Mouse (Mus musculus): ENCODE measurements at regions not wholly inside any gene's neighbourhood (a gene's known extent, or its start where the extent isn't known, plus 50 kb on each side); places are given as distances from the start of the nearest gene placed in this dataset.
A peak's percentile ranks its signal among the peaks of the same experiment; 100 is the strongest.

- 40% methylated on average over 3 of the region's 3 CpGs for WGBS
- Histone ChIP-seq H3K4me2 (replicated peaks) (no peak overlapping the region), H3K27ac (replicated peaks) (no peak overlapping the region), H3K9me3 (no peaks in the 10 kb centered on the region), H3K4me1 (no peaks in the 10 kb centered on the region), H3K4me3 (no peak overlapping the region), H3K9ac (replicated peaks) (no peak overlapping the region), H3K36me3 (no peaks in the 10 kb centered on the region), H3K27me3 (no peaks in the 10 kb centered on the region)
- ATAC-seq (replicated peaks): no peak
These were observed 70.7 kb downstream of the Zic3 start for GRCm38 (mm10) chrX:58093245-58093644.

- Histone ChIP-seq H3K4me3 (no peak overlapping the region), H3K36me3 (no peaks in the 10 kb centered on the region), H3K4me2 (replicated peaks) (no peak overlapping the region), H3K27ac (replicated peaks) (no peak overlapping the region), H3K27me3 (no peaks in the 10 kb centered on the region), H3K9me3 (no peaks in the 10 kb centered on the region), H3K4me1 (no peaks in the 10 kb centered on the region), H3K9ac (replicated peaks) (no peak overlapping the region)
- ATAC-seq (replicated peaks): no peak
- 83% methylated on average over 8 of the region's 8 CpGs for WGBS
These were observed 95.4 kb downstream of the Zic3 start for GRCm38 (mm10) chrX:58117761-58118426.

GRCm38 (mm10) chrX:58155371-58156124, 133.0 kb downstream of the Zic3 start:
- Histone ChIP-seq H3K4me1 (peaks cover 9% of the 10 kb centered on the region), H3K9me3 (no peaks in the 10 kb centered on the region), H3K36me3 (no peaks in the 10 kb centered on the region), H3K9ac (replicated peaks) (no peak overlapping the region), H3K27ac (replicated peaks) (no peak overlapping the region), H3K4me2 (replicated peaks) (peak overlapping the region; percentile 39), H3K27me3 (no peaks in the 10 kb centered on the region), H3K4me3 (peak overlapping the region; percentile 22)
- peak; percentile 87 for ATAC-seq (replicated peaks)
- WGBS: 27% methylated on average over 20 of the region's 20 CpGs

DNA sequence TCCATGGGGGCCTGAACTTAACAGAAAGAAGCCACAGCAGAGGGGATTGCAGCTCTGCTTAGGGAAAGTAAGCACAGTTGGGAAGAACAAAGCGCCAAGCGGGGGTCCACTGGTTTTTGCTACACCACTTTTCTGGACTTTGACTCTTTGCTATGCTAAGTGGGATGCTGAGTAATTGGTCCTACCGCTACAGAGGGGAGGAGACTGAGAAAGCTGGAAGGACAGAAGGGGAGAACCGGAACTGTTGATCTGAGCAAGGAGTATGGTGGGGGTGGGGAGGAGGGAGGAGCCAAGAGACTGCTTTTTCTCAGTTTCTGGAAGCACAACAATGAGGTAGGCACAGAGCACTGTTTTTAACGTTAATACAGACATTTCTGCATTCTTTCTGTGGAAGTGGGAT, 134.9 kb downstream of the Zic3 start:
- no peak for ATAC-seq (replicated peaks)
- WGBS: 35% methylated on average over 5 of the region's 5 CpGs
- Histone ChIP-seq H3K27ac (replicated peaks) (no peak overlapping the region), H3K27me3 (no peaks in the 10 kb centered on the region), H3K9ac (replicated peaks) (no peak overlapping the region), H3K4me1 (peaks cover 9% of the 10 kb centered on the region), H3K36me3 (no peaks in the 10 kb centered on the region), H3K9me3 (no peaks in the 10 kb centered on the region), H3K4me2 (replicated peaks) (no peak overlapping the region), H3K4me3 (no peak overlapping the region)

GRCm38 (mm10) chrX:58166184-58166904, 143.8 kb downstream of the Zic3 start:
- no peaks in the 10 kb centered on the region for H3K27me3 ChIP-seq
- no peak overlapping the region for H3K4me2 ChIP-seq (replicated peaks)
- no peak for ATAC-seq (replicated peaks)
- H3K4me3 ChIP-seq: no peak overlapping the region
- no peaks in the 10 kb centered on the region for H3K9me3 ChIP-seq
- WGBS: 79% methylated on average over 12 of the region's 12 CpGs
- H3K27ac ChIP-seq (replicated peaks): no peak overlapping the region
- H3K4me1 ChIP-seq: no peaks in the 10 kb centered on the region
- H3K9ac ChIP-seq (replicated peaks): no peak overlapping the region
- H3K36me3 ChIP-seq: no peaks in the 10 kb centered on the region

DNA sequence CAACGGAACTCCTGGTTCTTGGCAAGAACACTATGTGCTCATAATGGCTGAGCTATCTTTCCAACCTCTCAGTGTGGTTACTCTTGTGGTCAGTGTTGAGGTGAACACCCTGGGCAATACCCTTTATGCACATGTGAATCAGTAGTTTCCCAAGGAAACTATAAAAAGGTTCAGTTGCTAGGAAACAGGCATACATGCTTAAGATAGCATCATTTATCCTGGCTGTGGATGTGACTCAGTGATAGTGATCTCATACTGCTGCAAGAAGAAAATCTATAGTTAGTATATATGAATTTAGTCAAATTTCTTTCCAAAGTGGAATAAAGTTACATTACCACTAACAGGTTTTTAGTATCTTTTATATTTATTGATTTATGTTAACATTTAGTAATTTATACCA, 151.8 kb downstream of the Zic3 start:
- Histone ChIP-seq H3K9me3 (no peaks in the 10 kb centered on the region), H3K27ac (replicated peaks) (no peak overlapping the region), H3K36me3 (no peaks in the 10 kb centered on the region), H3K4me1 (no peaks in the 10 kb centered on the region), H3K27me3 (no peaks in the 10 kb centered on the region), H3K9ac (replicated peaks) (no peak overlapping the region), H3K4me3 (no peak overlapping the region), H3K4me2 (replicated peaks) (no peak overlapping the region)
- ATAC-seq (replicated peaks): no peak
- WGBS: 89% methylated on average over 1 of the region's 1 CpGs
